Comparison of ENCODE assay signal across 14 mouse cellular contexts in genomic region chr8:72751126-72751525, GRCm38 (mm10). TPM values are rescaled to one million over a fixed set of nuclear protein-coding genes. Genes with fewer than 3 reads are reported as not detected.
A peak's percentile ranks its signal among the peaks of the same experiment; 100 is the strongest.
DNase-seq lines count a peak whose midpoint lies in the region; ATAC-seq and TF ChIP-seq lines count a peak whose summit lies in the region.
"Had no signal": no experiment of that assay in that cellular context is flagged by ENCODE, and none has a peak within 500 bp of the region (broad histone marks: within the 10 kb centered on the region; RNA-seq: fewer than 3 reads in every experiment).

No protein-coding gene starts in this region.

- WGBS in intestine, postnatal 0 days = 83% methylated on average over 3 of the region's 3 CpGs
- WGBS in intestine, embryonic 16.5 days = 77% methylated on average over 3 of the region's 3 CpGs

- no peak overlapping the region for H3K4me3 ChIP-seq in intestine, postnatal 0 days (ENCODE audit: low read depth, low read length)
- H3K4me3 ChIP-seq in intestine, embryonic 16.5 days (ENCODE audit: low read length) = no peak overlapping the region
- H3K4me3 ChIP-seq: limb, embryonic 12.5 days; megakaryocyte, embryonic 14.5 days had no signal

- peak; percentile 28; the same call in 1 of the 2 replicates for TF ChIP-seq CTCF in intestine, postnatal 0 days (IDR thresholded peaks at IDR 0.05; ENCODE audit: low read depth)

- no peaks in the 10 kb centered on the region for H3K9me3 ChIP-seq in intestine, postnatal 0 days (ENCODE audit: control insufficient read depth)
- H3K9me3 ChIP-seq in intestine, embryonic 16.5 days (ENCODE audit: control insufficient read depth, low read length) = no peaks in the 10 kb centered on the region
- H3K9me3 ChIP-seq: limb, embryonic 12.5 days; megakaryocyte, embryonic 14.5 days had no signal

- H3K27ac ChIP-seq in intestine, postnatal 0 days (ENCODE audit: low read depth, low read length) = no peak overlapping the region
- no peak overlapping the region for H3K27ac ChIP-seq in intestine, embryonic 16.5 days (ENCODE audit: low read length)
- H3K27ac ChIP-seq: limb, embryonic 12.5 days had no signal

- no peak overlapping the region for H3K4me2 ChIP-seq in intestine, postnatal 0 days (replicated peaks; ENCODE audit: low read depth)
- H3K4me2 ChIP-seq in intestine, embryonic 16.5 days (ENCODE audit: low read depth, low read length) = no peak overlapping the region
- H3K4me2 ChIP-seq: limb, embryonic 12.5 days; lung, embryonic 14.5 days had no signal

- no peak for ATAC-seq in intestine, postnatal 0 days
- no peak for ATAC-seq in intestine, embryonic 16.5 days

- no peaks in the 10 kb centered on the region for H3K4me1 ChIP-seq in intestine, postnatal 0 days (replicated peaks; ENCODE audit: control insufficient read depth, insufficient read depth, low read length)
- H3K4me1 ChIP-seq in intestine, embryonic 16.5 days (ENCODE audit: control insufficient read depth, insufficient read depth, low read length) = no peaks in the 10 kb centered on the region
- H3K4me1 ChIP-seq: limb, embryonic 12.5 days had no signal

- H3K9ac ChIP-seq in intestine, postnatal 0 days (ENCODE audit: low read depth, low read length) = no peak overlapping the region
- no peak overlapping the region for H3K9ac ChIP-seq in intestine, embryonic 16.5 days (ENCODE audit: low read depth, low read length)
- H3K9ac ChIP-seq: limb, embryonic 12.5 days; lung, embryonic 14.5 days had no signal

- peaks cover 92% of the 10 kb centered on the region for H3K36me3 ChIP-seq in intestine, postnatal 0 days (ENCODE audit: control insufficient read depth, insufficient read depth)
- H3K36me3 ChIP-seq in intestine, embryonic 16.5 days (ENCODE audit: control insufficient read depth, insufficient read depth, low read length) = peaks cover 32% of the 10 kb centered on the region

- H3K27me3 ChIP-seq in intestine, postnatal 0 days (replicated peaks; ENCODE audit: control insufficient read depth, insufficient read depth, low read length) = no peaks in the 10 kb centered on the region
- no peaks in the 10 kb centered on the region for H3K27me3 ChIP-seq in intestine, embryonic 16.5 days (replicated peaks; ENCODE audit: control insufficient read depth, insufficient read depth, low read length)
- H3K27me3 ChIP-seq: limb, embryonic 12.5 days; megakaryocyte, embryonic 14.5 days had no signal

- peak; percentile 0 for DNase-seq in adrenal gland, postnatal 10 days
- DNase-seq in adrenal gland, adult 8-10 months = no peak
- peak; percentile 1 for DNase-seq in ovary, postnatal 36 days (ENCODE audit: low spot score)
- DNase-seq in ovary, postnatal 14 days (ENCODE audit: low spot score) = no peak
- DNase-seq in 416B (ENCODE audit: low read depth) = peak; percentile 19
- DNase-seq in gastrocnemius, postnatal 25 days = no peak
- DNase-seq: cerebellum, adult 9-11 months; kidney, postnatal 36 days; lung, embryonic 14.5 days had no signal

RNA-seq across cellular contexts. Expression of gene F2rl3, which starts 10.6 kb away (rescaled TPM):
- total RNA-seq in adrenal gland, postnatal 10 days (2021) = 1 to 10 TPM; 3.2 to 6.1 TPM
- 1 to 10 TPM in 3 of 4 experiments, under 1 TPM in 1; 0.84 to 2.8 (median 2.1) TPM for total RNA-seq in adrenal gland, adult 8-10 months (2022)
- 2.4 and 2.5 TPM in 2 replicates for polyA plus RNA-seq in intestine, postnatal 0 days (2015; fragmentation: Nextera tagmentation; extraction: Ambion mirVana)
- polyA plus RNA-seq in intestine, embryonic 16.5 days (2015; fragmentation: Nextera tagmentation; extraction: Ambion mirVana) = 3.9 and 4.7 TPM in 2 replicates
- total RNA-seq in gastrocnemius, postnatal 25 days (2021) = 1 to 10 TPM in 1 of 2 experiments, under 1 TPM in 1; 0.97 to 1.6 TPM
- total RNA-seq: monocyte, adult 5-6 weeks had no signal

RNA-seq across cellular contexts. Expression of gene Sin3b, which starts 28.0 kb away (rescaled TPM):
- 100 to 1,000 TPM; 186 to 194 TPM for total RNA-seq in adrenal gland, postnatal 10 days (2021)
- 100 to 1,000 TPM; 123 to 288 (median 207) TPM for total RNA-seq in adrenal gland, adult 8-10 months (2022)
- 172 and 175 TPM in 2 replicates for polyA plus RNA-seq in intestine, postnatal 0 days (2015; fragmentation: Nextera tagmentation; extraction: Ambion mirVana)
- polyA plus RNA-seq in intestine, embryonic 16.5 days (2015; fragmentation: Nextera tagmentation; extraction: Ambion mirVana) = 130 and 141 TPM in 2 replicates
- total RNA-seq in gastrocnemius, postnatal 25 days (2021) = 10 to 100 TPM; 32.6 to 37.8 TPM

Comparison
In these comparisons a context has a peak if more than half of its experiments do, and no peak if none do; other contexts are left out.
1. DNase-seq: peak in adrenal gland, postnatal 10 days (single experiment), ovary, postnatal 36 days (single experiment) and 416B (single experiment); none in adrenal gland, adult 8-10 months (single experiment), ovary, postnatal 14 days (single experiment) and gastrocnemius, postnatal 25 days (single experiment).